ENCODE assay signal across 11 mouse cellular contexts in genomic region chr19:16286451-16287175, GRCm38 (mm10).
A peak's percentile ranks its signal among the peaks of the same experiment; 100 is the strongest.
DNase-seq lines count a peak whose midpoint lies in the region; ATAC-seq lines count a peak whose summit lies in the region.
"Had no signal": no experiment of that assay in that cellular context is flagged by ENCODE, and none has a peak within 500 bp of the region (broad histone marks: within the 10 kb centered on the region; RNA-seq: fewer than 3 reads in every experiment).

No protein-coding gene starts in this region.

- H3K27me3 ChIP-seq in lung, embryonic 15.5 days = no peaks in the 10 kb centered on the region
- H3K27me3 ChIP-seq: embryonic facial prominence, embryonic 13.5 days had no signal

- no peaks in the 10 kb centered on the region for H3K9me3 ChIP-seq in lung, embryonic 15.5 days
- H3K9me3 ChIP-seq: embryonic facial prominence, embryonic 13.5 days had no signal

- no peak overlapping the region for H3K4me3 ChIP-seq in lung, embryonic 15.5 days
- H3K4me3 ChIP-seq: embryonic facial prominence, embryonic 13.5 days had no signal

- no peak for DNase-seq in frontal cortex, postnatal 25 days (ENCODE audit: low spot score in 2 of 2)
- peak; percentile 83 for DNase-seq in 416B (ENCODE audit: low read depth)
- peak; percentile 23 to 52 for DNase-seq in kidney, adult 8-10 months
- DNase-seq in right cerebral cortex, postnatal 14 days = no peak
- DNase-seq in embryo, embryonic 10.5 days (ENCODE audit: low spot score) = no peak
- no peak for DNase-seq in frontal cortex, postnatal 36 days (ENCODE audit: low spot score in 2 of 2)
- DNase-seq: thymus, postnatal 4 days had no signal

- peak overlapping the region; percentile 61 for H3K27ac ChIP-seq in lung, embryonic 15.5 days
- H3K27ac ChIP-seq: embryonic facial prominence, embryonic 13.5 days had no signal

- no peaks in the 10 kb centered on the region for H3K36me3 ChIP-seq in lung, embryonic 15.5 days
- H3K36me3 ChIP-seq: embryonic facial prominence, embryonic 13.5 days had no signal

- H3K9ac ChIP-seq in lung, embryonic 15.5 days = no peak overlapping the region
- H3K9ac ChIP-seq: embryonic facial prominence, embryonic 13.5 days had no signal

- WGBS in lung, embryonic 15.5 days = 25% methylated on average over 10 of the region's 10 CpGs

- ATAC-seq in frontal cortex, adult (ENCODE audit: low TSS enrichment) = 0 out of 2 replicates have a peak, but pooled peaks have one; percentile 17
- ATAC-seq in lung, embryonic 15.5 days (ENCODE audit: borderline replicate concordance, extremely low read depth, low FRiP score, low TSS enrichment) = no peak
- ATAC-seq: activated CD4-positive, CD25-positive, alpha-beta regulatory T cell, adult 4 months had no signal

- H3K4me2 ChIP-seq in lung, embryonic 15.5 days = no peak overlapping the region
- H3K4me2 ChIP-seq: embryonic facial prominence, embryonic 13.5 days had no signal

- H3K4me1 ChIP-seq in lung, embryonic 15.5 days = peaks cover 19% of the 10 kb centered on the region

Comparison
In these comparisons a context has a peak if more than half of its experiments do, and no peak if none do; other contexts are left out.
1. DNase-seq: peak in 416B (single experiment) and kidney, adult 8-10 months (2 of 2); none in frontal cortex, postnatal 25 days (0 of 2), right cerebral cortex, postnatal 14 days (single experiment), embryo, embryonic 10.5 days (single experiment) and frontal cortex, postnatal 36 days (0 of 2).